ENCODE assay signal across 11 mouse cellular contexts in the genomic region with DNA sequence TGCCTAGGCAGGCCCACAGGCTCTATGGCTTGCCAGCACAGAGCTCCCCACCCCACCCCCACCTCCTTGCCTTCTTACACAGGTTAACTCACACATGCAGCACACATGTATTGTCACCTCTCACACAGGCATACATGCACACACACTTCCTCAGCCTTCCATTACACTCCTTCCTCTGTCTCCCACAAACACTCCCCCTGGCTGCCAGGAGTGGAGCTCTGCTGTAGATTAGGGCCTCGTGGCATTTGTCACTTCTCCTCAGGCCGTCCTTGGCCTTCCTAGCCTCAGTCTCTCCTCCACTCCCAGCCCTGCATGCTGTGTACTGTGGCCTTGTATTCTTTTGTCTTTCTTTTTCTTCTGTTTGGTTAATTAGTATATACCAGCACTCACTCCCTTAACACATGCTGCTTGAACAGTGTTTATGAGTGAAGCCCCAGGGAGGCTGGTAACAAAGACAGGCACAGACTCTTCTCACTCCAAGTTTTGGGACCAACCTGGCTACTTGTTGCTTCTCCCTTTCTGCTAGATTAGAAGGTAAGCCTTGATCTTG. TPM values are rescaled to one million over a fixed set of nuclear protein-coding genes. Genes with fewer than 3 reads are reported as not detected.
A peak's percentile ranks its signal among the peaks of the same experiment; 100 is the strongest.
DNase-seq lines count a peak whose midpoint lies in the region; ATAC-seq and TF ChIP-seq lines count a peak whose summit lies in the region.
"Had no signal": no experiment of that assay in that cellular context is flagged by ENCODE, and none has a peak within 500 bp of the region (broad histone marks: within the 10 kb centered on the region; RNA-seq: fewer than 3 reads in every experiment).

No protein-coding gene starts in this region.

- H3K9me3 ChIP-seq in heart, postnatal 0 days (replicated peaks; ENCODE audit: control insufficient read depth, low read length), result no peaks in the 10 kb centered on the region
- H3K9me3 ChIP-seq in limb, embryonic 10.5 days (replicated peaks), result no peaks in the 10 kb centered on the region
- H3K9me3 ChIP-seq: neural tube, embryonic 12.5 days had no signal

- H3K4me1 ChIP-seq in heart, postnatal 0 days (ENCODE audit: control insufficient read depth, insufficient read depth), result peaks cover 66% of the 10 kb centered on the region
- peaks cover 5% of the 10 kb centered on the region for H3K4me1 ChIP-seq in testis, adult 2 months (ENCODE audit: control insufficient read depth, insufficient read depth, low read length)
- peaks cover 73% of the 10 kb centered on the region for H3K4me1 ChIP-seq in limb, embryonic 10.5 days

- no peak overlapping the region for H3K4me2 ChIP-seq in heart, postnatal 0 days (ENCODE audit: low read depth, low read length)
- H3K4me2 ChIP-seq: neural tube, embryonic 12.5 days had no signal

- no peak overlapping the region for H3K9ac ChIP-seq in heart, postnatal 0 days (replicated peaks; ENCODE audit: low read depth, low read length)
- H3K9ac ChIP-seq: neural tube, embryonic 12.5 days had no signal

- no peaks in the 10 kb centered on the region; the same call in 1 of the 2 replicates for H3K36me3 ChIP-seq in heart, postnatal 0 days (replicated peaks; ENCODE audit: control insufficient read depth, insufficient read depth, low read length)
- no peaks in the 10 kb centered on the region for H3K36me3 ChIP-seq in testis, adult 2 months (ENCODE audit: control insufficient read depth, insufficient read depth, low read length)
- H3K36me3 ChIP-seq in limb, embryonic 10.5 days, result peaks cover 64% of the 10 kb centered on the region
- H3K36me3 ChIP-seq: neural tube, embryonic 12.5 days had no signal

- no peak for DNase-seq in heart, postnatal 0 days (ENCODE audit: low spot score)
- no peak for DNase-seq in heart, adult 9 months (ENCODE audit: low spot score in 2 of 2)
- DNase-seq in testis, postnatal 14 days (ENCODE audit: low spot score), result no peak
- DNase-seq in limb, embryonic 10.5 days (ENCODE audit: low spot score), result no peak
- DNase-seq in layer of hippocampus, postnatal 25 days (ENCODE audit: extremely low spot score in 1 of 2, low spot score in 1 of 2), result no peak
- DNase-seq in B cell, adult 2 months, result no peak
- DNase-seq: cerebellum, adult 9-11 months; gastrocnemius, postnatal 25 days had no signal

- 8% methylated on average over 2 of the region's 2 CpGs for WGBS in heart, postnatal 0 days
- 39% methylated on average over 2 of the region's 2 CpGs for WGBS in limb, embryonic 10.5 days

- peak overlapping the region; percentile 39 for H3K27ac ChIP-seq in heart, postnatal 0 days (ENCODE audit: low read depth)
- H3K27ac ChIP-seq in testis, adult 2 months (ENCODE audit: control insufficient read depth, insufficient read depth, low read depth, low read length), result peak overlapping the region; percentile 34
- peak overlapping the region; percentile 50; the same call in 1 of the 2 replicates for H3K27ac ChIP-seq in limb, embryonic 10.5 days
- H3K27ac ChIP-seq: neural tube, embryonic 12.5 days had no signal

- no peak overlapping the region for H3K4me3 ChIP-seq in heart, postnatal 0 days (ENCODE audit: low read depth, low read length)
- no peak overlapping the region for H3K4me3 ChIP-seq in testis, adult 2 months (ENCODE audit: control insufficient read depth, low read depth, low read length)
- H3K4me3 ChIP-seq in limb, embryonic 10.5 days, result no peak overlapping the region
- H3K4me3 ChIP-seq: neural tube, embryonic 12.5 days had no signal

- 0 out of 2 replicates have a peak, but pooled peaks have one; percentile 16 for ATAC-seq in heart, postnatal 0 days (ENCODE audit: insufficient read depth, low read depth)
- no peak for ATAC-seq in erythroid progenitor cell, adult 5-6 weeks (replicated peaks; ENCODE audit: low FRiP score, poor library complexity, severe bottlenecking)

- no peak for TF ChIP-seq POLR2A in testis, adult 2 months (IDR thresholded peaks at IDR 0.05; ENCODE audit: control insufficient read depth, low read depth, low read length)

- TF ChIP-seq EP300 in heart, postnatal 0 days (IDR thresholded peaks at IDR 0.05; ENCODE audit: low read depth), result no peak

- TF ChIP-seq CTCF in heart, postnatal 0 days (IDR thresholded peaks at IDR 0.05; ENCODE audit: low read depth), result peak; percentile 56
- peak; percentile 23; the same call in 1 of the 2 replicates for TF ChIP-seq CTCF in testis, adult 2 months (IDR thresholded peaks at IDR 0.05; ENCODE audit: control insufficient read depth, insufficient read depth, insufficient replicate concordance, low read depth, low read length)

- no peaks in the 10 kb centered on the region for H3K27me3 ChIP-seq in heart, postnatal 0 days (ENCODE audit: control insufficient read depth, insufficient read depth, low read length)
- H3K27me3 ChIP-seq in testis, adult 2 months (ENCODE audit: control insufficient read depth, insufficient read depth, low read length), result no peaks in the 10 kb centered on the region
- H3K27me3 ChIP-seq in limb, embryonic 10.5 days (ENCODE audit: low read depth, poor library complexity, severe bottlenecking), result no peaks in the 10 kb centered on the region
- H3K27me3 ChIP-seq: neural tube, embryonic 12.5 days had no signal

RNA-seq across cellular contexts. Expression of a gene that starts 15.8 kb away (rescaled TPM):
- total RNA-seq in heart, postnatal 0 days (2014; rRNA removed; ENCODE audit: low replicate concordance), result 40.5 and 57.2 TPM in 2 replicates
- 4.6 and 5.2 TPM in 2 replicates for polyA plus RNA-seq in heart, postnatal 0 days (2015; fragmentation: Nextera tagmentation; extraction: Ambion mirVana)
- 59.1 and 65.0 TPM in 2 replicates for polyA plus RNA-seq in testis, adult 2 months (2012; rRNA removed)
- 13.0 and 13.8 TPM in 2 replicates for polyA plus RNA-seq in limb, embryonic 10.5 days (2016; fragmentation: Nextera tagmentation; extraction: Ambion mirVana)
- 2.9 TPM in 2 replicates for total RNA-seq in erythroid progenitor cell, adult 5-6 weeks (2015; ENCODE audit: low replicate concordance)
- total RNA-seq in erythroid progenitor cell, adult 5-6 weeks (2017; ENCODE audit: low replicate concordance), result 0.26 TPM in 1 of 2 replicates, not detected in the other
- total RNA-seq in layer of hippocampus, postnatal 25 days (2021), result 100 to 1,000 TPM in 1 of 2 experiments, 10 to 100 TPM in 1; 96.9 to 109 TPM

RNA-seq across cellular contexts. Expression of a gene that starts 53.0 kb away (rescaled TPM):
- total RNA-seq in heart, postnatal 0 days (2014; rRNA removed; ENCODE audit: low replicate concordance), result 0.04 and 0.19 TPM in 2 replicates
- polyA plus RNA-seq in heart, postnatal 0 days (2015; fragmentation: Nextera tagmentation; extraction: Ambion mirVana), result 0.31 and 0.37 TPM in 2 replicates
- 0.85 and 1.0 TPM in 2 replicates for polyA plus RNA-seq in testis, adult 2 months (2012; rRNA removed)
- 0.19 and 0.33 TPM in 2 replicates for polyA plus RNA-seq in limb, embryonic 10.5 days (2016; fragmentation: Nextera tagmentation; extraction: Ambion mirVana)
- 8.4 and 12.6 TPM in 2 replicates for total RNA-seq in erythroid progenitor cell, adult 5-6 weeks (2015; ENCODE audit: low replicate concordance)
- 7.8 and 9.7 TPM in 2 replicates for total RNA-seq in erythroid progenitor cell, adult 5-6 weeks (2017; ENCODE audit: low replicate concordance)
- total RNA-seq in layer of hippocampus, postnatal 25 days (2021), result under 1 TPM; 0.07 to 0.14 TPM

Comparison
In these comparisons a context has a peak if more than half of its experiments do, and no peak if none do; other contexts are left out.
1. RNA of a gene that starts 15.8 kb away (total RNA-seq): 96.9 to 109 TPM in layer of hippocampus, postnatal 25 days and 40.5 to 57.2 TPM in heart, postnatal 0 days; 0.26 to 2.9 TPM in erythroid progenitor cell, adult 5-6 weeks; every median in the first group is over 10 times any median in the second.
2. Peak in every context shown above with its lines, with median percentiles within 50 percentile points of each other: H3K27ac ChIP-seq.